Mouse (Mus musculus): ENCODE results near the gene Rps19bp1. TPM values are rescaled to one million over a fixed set of nuclear protein-coding genes. Genes with fewer than 3 reads are reported as not detected.

The Rps19bp1 gene
- polyA plus RNA-seq, 1 experiment from 2014 or later = 36.1 TPM

DNA sequence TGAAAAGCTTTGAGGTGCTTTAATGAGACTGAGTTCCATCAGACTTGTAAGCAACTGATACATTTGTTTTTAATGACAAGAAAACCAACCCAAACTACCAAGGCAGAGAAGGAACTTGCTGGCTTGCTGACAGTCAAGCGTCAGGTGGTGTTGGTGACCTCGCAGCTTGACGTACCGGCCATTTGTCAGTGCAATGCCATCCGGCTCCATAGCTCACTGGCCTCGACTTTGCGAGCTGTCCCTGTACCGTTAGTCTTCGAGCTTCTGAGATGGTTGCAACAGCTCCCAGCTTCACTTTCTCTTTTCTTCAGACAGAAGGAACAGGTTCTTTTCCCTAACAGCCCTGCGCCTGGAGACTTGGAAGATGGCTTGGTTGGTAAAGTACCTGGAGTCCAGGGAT is 46.6 kb downstream of the Rps19bp1 start:
- no peaks in the 10 kb centered on the region for H3K36me3 ChIP-seq (ENCODE audit: insufficient read depth, low read length)
- no peak overlapping the region for H3K4me2 ChIP-seq (replicated peaks; ENCODE audit: low read depth, low read length)
- ATAC-seq (no peak), DNase-seq (ENCODE audit: low spot score) (no peak)
- H3K9me3 ChIP-seq (ENCODE audit: low read length) = no peaks in the 10 kb centered on the region
- no peak overlapping the region for H3K4me3 ChIP-seq (ENCODE audit: low read depth, low read length)
- H3K4me1 ChIP-seq (ENCODE audit: insufficient read depth, low read depth, low read length) = no peaks in the 10 kb centered on the region
- H3K27me3 ChIP-seq (replicated peaks; ENCODE audit: insufficient read depth, low read length) = no peaks in the 10 kb centered on the region
- WGBS = 85% methylated on average over 10 of the region's 10 CpGs
- TF ChIP-seq CTCF (IDR thresholded peaks at IDR 0.05) (no peak), EP300 (IDR thresholded peaks at IDR 0.05) (no peak)
- no peak overlapping the region for H3K27ac ChIP-seq (ENCODE audit: low read length)
- H3K9ac ChIP-seq (replicated peaks; ENCODE audit: low read depth) = no peak overlapping the region

DNA sequence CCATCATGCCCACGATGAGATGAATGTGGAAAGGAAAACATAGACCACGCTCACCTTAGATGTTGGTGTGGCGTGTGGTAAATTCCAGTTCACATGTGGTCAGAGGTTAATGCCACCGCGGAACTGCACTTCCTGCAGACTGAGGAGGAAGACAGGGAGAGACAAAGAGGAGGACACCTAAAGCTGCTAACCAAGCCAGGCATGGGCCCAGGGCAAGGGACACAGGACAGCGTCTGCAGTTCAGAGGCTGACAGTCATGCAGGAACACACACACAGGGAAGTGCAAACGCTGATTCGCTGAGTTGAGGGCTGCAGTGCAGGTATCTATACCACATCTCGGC is 47.7 kb downstream of the Rps19bp1 start:
- no peak overlapping the region for H3K4me3 ChIP-seq (ENCODE audit: low read depth, low read length)
- WGBS = 55% methylated on average over 9 of the region's 9 CpGs
- no peaks in the 10 kb centered on the region for H3K9me3 ChIP-seq (ENCODE audit: low read length)
- no peak overlapping the region for H3K9ac ChIP-seq (replicated peaks; ENCODE audit: low read depth)
- ATAC-seq = no peak
- H3K27ac ChIP-seq (ENCODE audit: low read length) = no peak overlapping the region
- DNase-seq (ENCODE audit: low spot score) = no peak
- no peaks in the 10 kb centered on the region for H3K4me1 ChIP-seq (ENCODE audit: insufficient read depth, low read depth, low read length)
- no peaks in the 10 kb centered on the region for H3K27me3 ChIP-seq (replicated peaks; ENCODE audit: insufficient read depth, low read length)
- H3K36me3 ChIP-seq (ENCODE audit: insufficient read depth, low read length) = no peaks in the 10 kb centered on the region
- no peak overlapping the region for H3K4me2 ChIP-seq (replicated peaks; ENCODE audit: low read depth, low read length)
- no peak for TF ChIP-seq EP300 (IDR thresholded peaks at IDR 0.05)
- no peak for TF ChIP-seq CTCF (IDR thresholded peaks at IDR 0.05)

DNA sequence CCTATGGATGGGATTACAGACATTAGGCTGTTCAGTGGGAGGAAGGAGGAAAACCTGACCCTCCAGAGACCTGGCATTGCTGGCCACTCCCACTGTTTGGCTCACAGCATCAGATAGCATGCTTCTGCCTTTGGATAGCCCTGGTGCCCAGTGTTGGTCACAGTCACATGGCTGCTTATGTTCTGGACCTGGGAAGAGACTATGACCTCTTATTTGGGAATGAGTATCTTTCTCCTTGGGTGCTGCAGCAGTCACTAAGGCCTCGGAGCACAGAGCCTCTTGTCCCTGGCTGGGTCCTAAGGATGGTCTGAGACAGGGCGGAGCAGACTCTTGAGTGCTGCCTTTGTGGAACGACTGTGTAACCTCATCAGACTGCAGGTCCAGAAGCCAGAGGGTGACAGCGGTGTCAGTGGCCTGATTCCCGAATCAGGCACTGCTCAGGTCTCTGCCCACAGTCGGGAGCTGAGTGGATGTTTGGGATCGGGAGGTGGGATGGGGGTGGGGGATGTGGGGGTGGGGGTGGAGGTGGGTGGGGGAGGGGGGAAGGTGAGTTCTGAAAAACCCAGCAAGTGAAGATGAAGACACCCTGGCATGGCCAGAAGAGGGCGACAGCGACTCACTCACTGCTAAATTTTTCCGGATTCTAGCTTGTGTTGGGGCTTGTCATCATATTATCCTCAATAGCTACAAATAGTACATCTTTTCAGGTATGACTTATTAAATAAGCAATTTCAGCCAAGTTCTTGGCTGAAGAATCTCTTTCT is 48.2 kb downstream of the Rps19bp1 start:
- H3K36me3 ChIP-seq (ENCODE audit: insufficient read depth, low read length) = no peaks in the 10 kb centered on the region
- H3K9me3 ChIP-seq (ENCODE audit: low read length) = no peaks in the 10 kb centered on the region
- TF ChIP-seq EP300 (IDR thresholded peaks at IDR 0.05) (no peak), CTCF (IDR thresholded peaks at IDR 0.05) (peak; percentile 66)
- H3K27me3 ChIP-seq (replicated peaks; ENCODE audit: insufficient read depth, low read length) = no peaks in the 10 kb centered on the region
- ATAC-seq = no peak
- H3K4me3 ChIP-seq (ENCODE audit: low read depth, low read length) = no peak overlapping the region
- WGBS = 12% methylated on average over 10 of the region's 10 CpGs
- no peak overlapping the region for H3K9ac ChIP-seq (replicated peaks; ENCODE audit: low read depth)
- H3K4me2 ChIP-seq (replicated peaks; ENCODE audit: low read depth, low read length) = no peak overlapping the region
- H3K27ac ChIP-seq (ENCODE audit: low read length) = no peak overlapping the region
- peak; percentile 39 for DNase-seq (ENCODE audit: low spot score)
- H3K4me1 ChIP-seq (ENCODE audit: insufficient read depth, low read depth, low read length) = no peaks in the 10 kb centered on the region

DNA sequence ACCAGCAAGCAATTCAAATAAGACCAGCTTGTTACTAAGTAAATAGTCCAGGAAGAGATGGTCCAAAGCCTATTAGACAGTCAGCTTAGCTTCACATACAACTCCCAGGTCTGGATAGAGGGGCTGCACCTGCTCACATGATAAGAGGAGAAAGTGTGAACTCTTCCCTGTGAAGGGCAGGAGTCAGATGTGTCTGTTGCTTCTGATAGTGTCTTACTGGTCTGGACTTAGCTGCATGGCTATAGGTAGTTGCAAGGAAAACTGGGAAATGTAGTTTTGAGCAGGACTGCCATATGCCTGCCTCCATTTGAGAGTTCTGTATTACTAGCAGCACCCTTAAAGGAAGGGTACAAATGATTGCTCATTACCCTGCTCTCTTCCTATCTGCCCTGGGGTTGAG is 50.4 kb downstream of the Rps19bp1 start:
- DNase-seq (ENCODE audit: low spot score) (no peak), ATAC-seq (no peak)
- Histone ChIP-seq H3K27ac (ENCODE audit: low read length) (no peak overlapping the region), H3K4me1 (ENCODE audit: insufficient read depth, low read depth, low read length) (no peaks in the 10 kb centered on the region), H3K9me3 (ENCODE audit: low read length) (no peaks in the 10 kb centered on the region), H3K4me2 (replicated peaks; ENCODE audit: low read depth, low read length) (no peak overlapping the region), H3K4me3 (ENCODE audit: low read depth, low read length) (no peak overlapping the region), H3K36me3 (ENCODE audit: insufficient read depth, low read length) (no peaks in the 10 kb centered on the region), H3K9ac (replicated peaks; ENCODE audit: low read depth) (no peak overlapping the region), H3K27me3 (replicated peaks; ENCODE audit: insufficient read depth, low read length) (no peaks in the 10 kb centered on the region)
- TF ChIP-seq CTCF (IDR thresholded peaks at IDR 0.05) (no peak), EP300 (IDR thresholded peaks at IDR 0.05) (no peak)

Other genes starting within 250 kb of the Rps19bp1 start
- 10.5 and 14.2 TPM in 2 replicates for gene Pdgfb, start 249.3 kb downstream of the Rps19bp1 start, polyA plus RNA-seq (2015; fragmentation: Nextera tagmentation; extraction: Ambion mirVana)
- 34.4 and 35.3 TPM in 2 replicates for gene Syngr1, start 173.0 kb downstream of the Rps19bp1 start, polyA plus RNA-seq (2015; fragmentation: Nextera tagmentation; extraction: Ambion mirVana)
- 554 and 577 TPM in 2 replicates for gene Rpl3, start 172.4 kb downstream of the Rps19bp1 start, polyA plus RNA-seq (2015; fragmentation: Nextera tagmentation; extraction: Ambion mirVana)
- gene Tab1, start 131.2 kb downstream of the Rps19bp1 start, polyA plus RNA-seq (2015; fragmentation: Nextera tagmentation; extraction: Ambion mirVana) = 18.1 and 19.1 TPM in 2 replicates
- 3.0 and 3.9 TPM in 2 replicates for gene Mgat3, start 90.6 kb downstream of the Rps19bp1 start, polyA plus RNA-seq (2015; fragmentation: Nextera tagmentation; extraction: Ambion mirVana)
- 13.2 and 13.7 TPM in 2 replicates for gene Mief1, start 30.3 kb downstream of the Rps19bp1 start, polyA plus RNA-seq (2015; fragmentation: Nextera tagmentation; extraction: Ambion mirVana)
- gene AC140267.1, start 28.5 kb downstream of the Rps19bp1 start, polyA plus RNA-seq (2015; fragmentation: Nextera tagmentation; extraction: Ambion mirVana) = not detected in 2 replicates
- gene Atf4, start 9.1 kb downstream of the Rps19bp1 start, polyA plus RNA-seq (2015; fragmentation: Nextera tagmentation; extraction: Ambion mirVana) = 113 and 115 TPM in 2 replicates
- gene Cacna1i, start 22.9 kb upstream of the Rps19bp1 start, polyA plus RNA-seq (2015; fragmentation: Nextera tagmentation; extraction: Ambion mirVana) = not detected in 2 replicates